Mouse (Mus musculus): ENCODE results near the gene Top3a. TPM values are rescaled to one million over a fixed set of nuclear protein-coding genes. Genes with fewer than 3 reads are reported as not detected.

The Top3a gene
- polyA plus RNA-seq, 2 experiments, result 14.3 to 17.5 TPM

DNA sequence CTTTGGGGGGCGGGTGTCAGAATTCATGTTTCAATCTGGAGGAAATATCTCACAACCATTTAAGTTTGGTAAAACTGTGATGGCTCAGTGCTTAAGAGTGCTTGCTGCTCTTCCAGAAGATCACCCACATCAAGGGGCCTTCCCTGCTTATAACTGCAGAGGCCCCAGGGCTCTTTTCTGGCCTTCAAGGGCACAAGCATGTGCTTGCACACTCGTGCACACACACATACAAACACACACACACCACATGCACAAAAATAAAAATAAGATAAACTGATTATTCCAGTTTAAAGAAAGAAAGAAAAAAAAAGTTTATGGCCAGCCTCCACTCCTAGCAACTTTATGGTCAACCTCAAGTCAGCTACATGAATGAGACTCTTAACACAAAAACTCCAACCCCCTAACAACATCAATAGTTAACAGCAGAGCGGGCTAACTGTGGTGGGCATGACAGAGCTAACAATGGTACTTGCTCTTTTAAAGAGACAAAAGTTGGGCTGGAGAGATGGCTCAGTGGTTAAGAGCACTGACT is 2.9 kb downstream of the Top3a start:
- Histone ChIP-seq H3K4me1 (ENCODE audit: control insufficient read depth, insufficient read depth, low read length) (peaks cover 26% of the 10 kb centered on the region), H3K27ac (replicated peaks; ENCODE audit: low read depth, low read length) (no peak overlapping the region), H3K36me3 (ENCODE audit: control insufficient read depth, insufficient read depth, low read length) (peaks cover 4% of the 10 kb centered on the region; the same call in 1 of the 2 replicates), H3K4me2 (replicated peaks; ENCODE audit: low read depth, low read length, severe bottlenecking) (no peak overlapping the region), H3K4me3 (replicated peaks; ENCODE audit: low read length) (no peak overlapping the region), H3K27me3 (ENCODE audit: control insufficient read depth, insufficient read depth, low read length) (no peaks in the 10 kb centered on the region), H3K9me3 (ENCODE audit: control insufficient read depth, low read length) (no peaks in the 10 kb centered on the region), H3K9ac (ENCODE audit: low read depth, low read length, severe bottlenecking) (no peak overlapping the region)
- 88% methylated on average over 3 of the region's 3 CpGs for WGBS
- DNase-seq (ENCODE audit: low spot score), result no peak
- no peak for ATAC-seq (ENCODE audit: low FRiP score, low read depth)
- TF ChIP-seq POLR2A (IDR thresholded peaks at IDR 0.05; ENCODE audit: borderline replicate concordance, extremely low read depth, insufficient read depth, insufficient read length), result no peak

DNA sequence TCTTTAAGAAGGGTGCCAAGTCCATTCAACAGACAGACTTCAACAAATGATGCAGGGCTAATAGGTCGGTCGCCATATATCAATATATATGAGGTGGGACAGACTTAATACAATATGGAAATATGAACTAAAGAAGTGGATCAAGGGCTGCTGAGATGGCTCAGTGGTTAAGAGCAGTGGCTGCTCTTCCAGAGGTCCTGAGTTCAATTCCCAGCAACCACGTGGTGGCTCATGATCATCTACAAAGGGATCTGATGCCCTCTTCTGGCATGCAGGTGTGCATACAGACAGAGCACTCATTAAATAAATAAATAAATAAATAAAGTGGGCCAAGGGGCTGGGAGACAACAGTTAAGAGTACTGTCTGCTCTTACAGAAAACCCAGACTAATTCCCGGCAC is 5.0 kb downstream of the Top3a start:
- Histone ChIP-seq H3K4me1 (ENCODE audit: control insufficient read depth, insufficient read depth, low read length) (peaks cover 14% of the 10 kb centered on the region), H3K36me3 (ENCODE audit: control insufficient read depth, insufficient read depth, low read length) (no peaks in the 10 kb centered on the region), H3K27me3 (ENCODE audit: control insufficient read depth, insufficient read depth, low read length) (no peaks in the 10 kb centered on the region), H3K9ac (ENCODE audit: low read depth, low read length, severe bottlenecking) (no peak overlapping the region), H3K4me2 (replicated peaks; ENCODE audit: low read depth, low read length, severe bottlenecking) (no peak overlapping the region), H3K9me3 (ENCODE audit: control insufficient read depth, low read length) (no peaks in the 10 kb centered on the region), H3K4me3 (replicated peaks; ENCODE audit: low read length) (no peak overlapping the region), H3K27ac (replicated peaks; ENCODE audit: low read depth, low read length) (no peak overlapping the region)
- ATAC-seq (ENCODE audit: low FRiP score, low read depth) (no peak), DNase-seq (ENCODE audit: low spot score) (no peak)
- no peak for TF ChIP-seq POLR2A (IDR thresholded peaks at IDR 0.05; ENCODE audit: borderline replicate concordance, extremely low read depth, insufficient read depth, insufficient read length)
- WGBS, result 76% methylated on average over 4 of the region's 4 CpGs

DNA sequence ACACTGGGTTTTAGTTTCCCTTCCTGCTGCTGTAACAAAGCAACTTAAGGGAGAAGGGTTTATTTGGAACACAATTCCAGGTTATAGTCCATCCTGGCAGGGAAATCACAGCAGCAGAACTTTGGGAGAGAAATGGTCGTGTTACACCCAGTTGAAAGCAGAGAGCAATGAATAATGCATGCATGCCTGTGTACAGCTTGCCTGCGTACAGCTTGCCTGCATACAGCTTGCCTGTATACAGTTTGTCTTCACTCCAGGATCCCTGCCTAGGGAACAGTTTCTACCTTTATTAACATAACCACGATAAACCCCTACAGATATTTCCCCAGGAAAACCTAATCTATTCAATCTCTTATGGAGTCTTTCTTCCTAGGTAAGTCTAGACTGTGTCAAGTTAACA is 6.4 kb downstream of the Top3a start:
- Histone ChIP-seq H3K9ac (ENCODE audit: low read depth, low read length, severe bottlenecking) (no peak overlapping the region), H3K9me3 (ENCODE audit: control insufficient read depth, low read length) (no peaks in the 10 kb centered on the region), H3K36me3 (ENCODE audit: control insufficient read depth, insufficient read depth, low read length) (no peaks in the 10 kb centered on the region), H3K27me3 (ENCODE audit: control insufficient read depth, insufficient read depth, low read length) (no peaks in the 10 kb centered on the region), H3K4me3 (replicated peaks; ENCODE audit: low read length) (no peak overlapping the region), H3K4me1 (ENCODE audit: control insufficient read depth, insufficient read depth, low read length) (peaks cover 10% of the 10 kb centered on the region), H3K4me2 (replicated peaks; ENCODE audit: low read depth, low read length, severe bottlenecking) (no peak overlapping the region), H3K27ac (replicated peaks; ENCODE audit: low read depth, low read length) (no peak overlapping the region)
- no peak for TF ChIP-seq POLR2A (IDR thresholded peaks at IDR 0.05; ENCODE audit: borderline replicate concordance, extremely low read depth, insufficient read depth, insufficient read length)
- 86% methylated on average over 3 of the region's 3 CpGs for WGBS
- ATAC-seq (ENCODE audit: low FRiP score, low read depth) (no peak), DNase-seq (ENCODE audit: low spot score) (no peak)

DNA sequence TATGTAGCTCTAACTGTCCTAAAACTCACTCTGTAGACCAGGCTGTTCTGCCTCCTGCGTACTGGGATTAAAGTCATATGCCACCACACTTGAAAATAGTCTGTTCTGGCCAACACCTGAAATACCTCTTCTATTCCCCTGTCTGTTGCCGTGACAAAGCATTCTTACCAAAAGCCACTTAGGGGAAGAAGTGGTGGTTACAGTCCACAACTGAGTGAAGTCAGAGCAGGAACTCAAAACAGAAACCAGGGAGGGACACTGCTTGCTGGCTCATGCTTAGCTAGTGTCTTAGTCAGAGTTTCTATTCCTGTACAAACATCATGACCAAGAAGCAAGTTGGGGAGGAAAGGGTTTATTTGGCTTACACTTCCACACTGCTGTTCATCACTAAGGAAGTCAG is 7.8 kb downstream of the Top3a start:
- Histone ChIP-seq H3K4me2 (replicated peaks; ENCODE audit: low read depth, low read length, severe bottlenecking) (no peak overlapping the region), H3K4me3 (replicated peaks; ENCODE audit: low read length) (no peak overlapping the region), H3K9me3 (ENCODE audit: control insufficient read depth, low read length) (no peaks in the 10 kb centered on the region), H3K27me3 (ENCODE audit: control insufficient read depth, insufficient read depth, low read length) (no peaks in the 10 kb centered on the region), H3K27ac (replicated peaks; ENCODE audit: low read depth, low read length) (no peak overlapping the region), H3K4me1 (ENCODE audit: control insufficient read depth, insufficient read depth, low read length) (no peaks in the 10 kb centered on the region), H3K36me3 (ENCODE audit: control insufficient read depth, insufficient read depth, low read length) (no peaks in the 10 kb centered on the region), H3K9ac (ENCODE audit: low read depth, low read length, severe bottlenecking) (no peak overlapping the region)
- ATAC-seq (ENCODE audit: low FRiP score, low read depth) (no peak), DNase-seq (ENCODE audit: low spot score) (no peak)
- 79% methylated on average over 2 of the region's 2 CpGs for WGBS
- no peak for TF ChIP-seq POLR2A (IDR thresholded peaks at IDR 0.05; ENCODE audit: borderline replicate concordance, extremely low read depth, insufficient read depth, insufficient read length)

DNA sequence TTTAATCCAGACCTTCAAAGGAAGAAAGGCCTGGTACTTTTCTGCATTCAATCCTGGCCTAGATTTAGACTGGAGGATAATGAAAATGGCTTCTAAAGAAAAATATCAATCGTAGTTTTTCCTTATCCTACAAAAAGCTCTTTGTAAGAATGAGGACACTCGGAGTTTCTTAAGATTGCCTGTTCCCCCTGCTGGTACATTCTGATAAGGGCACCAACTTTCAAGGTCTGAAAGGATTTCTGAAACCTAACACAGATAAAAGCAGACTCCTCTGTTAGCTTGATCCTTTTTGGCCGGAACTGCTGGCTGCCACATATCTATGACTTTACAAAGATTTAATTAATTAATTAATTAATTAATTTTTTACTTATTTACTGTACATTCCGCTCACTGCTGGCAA is 10.2 kb downstream of the Top3a start:
- no peak for ATAC-seq (ENCODE audit: low FRiP score, low read depth)
- 89% methylated on average over 4 of the region's 4 CpGs for WGBS
- no peak for TF ChIP-seq POLR2A (IDR thresholded peaks at IDR 0.05; ENCODE audit: borderline replicate concordance, extremely low read depth, insufficient read depth, insufficient read length)

DNA sequence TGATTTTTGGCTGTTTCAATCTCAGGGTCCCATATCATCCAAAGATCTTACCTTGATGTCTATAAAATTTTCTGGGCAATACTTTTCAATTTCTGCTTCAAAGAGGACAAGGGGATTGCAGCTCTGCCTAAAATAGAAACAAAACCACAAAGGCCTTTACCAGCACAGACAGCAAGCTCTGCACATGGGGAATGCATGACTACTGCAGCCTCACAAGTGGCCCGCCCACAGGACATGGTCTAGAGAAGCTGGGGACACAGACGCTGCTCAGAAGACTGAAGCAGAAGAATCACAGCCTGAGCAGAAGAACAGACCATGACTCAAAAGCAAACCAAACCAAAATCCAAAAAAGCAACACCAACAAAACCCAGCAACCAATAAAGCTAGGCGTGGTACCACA is 15.5 kb downstream of the Top3a start:
- Histone ChIP-seq H3K27ac (replicated peaks; ENCODE audit: low read depth, low read length) (no peak overlapping the region), H3K9ac (ENCODE audit: low read depth, low read length, severe bottlenecking) (no peak overlapping the region), H3K4me1 (ENCODE audit: control insufficient read depth, insufficient read depth, low read length) (no peaks in the 10 kb centered on the region), H3K4me3 (replicated peaks; ENCODE audit: low read length) (no peak overlapping the region), H3K4me2 (replicated peaks; ENCODE audit: low read depth, low read length, severe bottlenecking) (no peak overlapping the region), H3K27me3 (ENCODE audit: control insufficient read depth, insufficient read depth, low read length) (no peaks in the 10 kb centered on the region), H3K36me3 (ENCODE audit: control insufficient read depth, insufficient read depth, low read length) (peaks cover 50% of the 10 kb centered on the region), H3K9me3 (ENCODE audit: control insufficient read depth, low read length) (no peaks in the 10 kb centered on the region)
- TF ChIP-seq POLR2A (IDR thresholded peaks at IDR 0.05; ENCODE audit: borderline replicate concordance, extremely low read depth, insufficient read depth, insufficient read length), result no peak
- WGBS, result 91% methylated on average over 3 of the region's 3 CpGs
- no peak for ATAC-seq (ENCODE audit: low FRiP score, low read depth)
- DNase-seq (ENCODE audit: low spot score), result no peak

More for the DNA sequence above, 10.2 kb downstream of the Top3a start:
- no peak for DNase-seq (ENCODE audit: low spot score)
- Histone ChIP-seq H3K4me2 (replicated peaks; ENCODE audit: low read depth, low read length, severe bottlenecking) (no peak overlapping the region), H3K27ac (replicated peaks; ENCODE audit: low read depth, low read length) (no peak overlapping the region), H3K27me3 (ENCODE audit: control insufficient read depth, insufficient read depth, low read length) (no peaks in the 10 kb centered on the region), H3K9ac (ENCODE audit: low read depth, low read length, severe bottlenecking) (no peak overlapping the region), H3K9me3 (ENCODE audit: control insufficient read depth, low read length) (no peaks in the 10 kb centered on the region), H3K4me3 (replicated peaks; ENCODE audit: low read length) (no peak overlapping the region), H3K4me1 (ENCODE audit: control insufficient read depth, insufficient read depth, low read length) (no peaks in the 10 kb centered on the region), H3K36me3 (ENCODE audit: control insufficient read depth, insufficient read depth, low read length) (0 out of 2 replicates have a peak, but pooled peaks cover 9% of the 10 kb centered on the region)

Measured in limb, embryonic 14.5 days (tissue).